Mouse (Mus musculus): Measurements from ENCODE around the gene C1qc. TPM values are rescaled to one million over a fixed set of nuclear protein-coding genes. Genes with fewer than 3 reads are reported as not detected.

C1qc gene
- polyA plus RNA-seq, 1 experiment, result 108 TPM

DNA sequence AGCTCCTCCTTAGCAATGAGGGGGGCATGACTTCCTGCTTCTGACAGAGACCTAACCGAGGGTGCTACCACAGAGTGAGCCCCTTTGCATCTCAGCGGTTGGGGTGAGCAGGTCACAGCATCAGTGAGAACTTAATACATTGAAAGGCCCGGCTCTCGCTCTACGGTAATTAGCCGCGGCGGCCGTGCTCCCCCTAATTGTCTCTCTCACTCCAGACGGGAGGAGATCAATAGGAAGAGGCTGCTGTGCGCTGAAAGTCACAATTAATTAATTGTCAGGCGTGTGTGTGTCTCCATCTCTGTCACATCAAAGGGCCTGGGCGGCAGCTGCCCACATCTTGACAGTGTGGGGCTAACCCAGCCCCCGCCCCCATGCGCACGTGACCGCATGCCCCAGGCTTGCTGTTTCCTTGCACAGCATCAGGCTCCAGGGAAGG is 18.4 kb upstream of the C1qc start:
- Histone ChIP-seq H3K4me3 (ENCODE audit: low read depth, low read length) (no peak overlapping the region), H3K4me1 (ENCODE audit: control insufficient read depth, insufficient read depth, insufficient read length, low read length) (no peaks in the 10 kb centered on the region), H3K27ac (ENCODE audit: insufficient read depth, low read depth, low read length) (no peak overlapping the region), H3K27me3 (ENCODE audit: control insufficient read depth, insufficient read depth, low read length) (no peaks in the 10 kb centered on the region), H3K36me3 (ENCODE audit: control insufficient read depth, insufficient read depth, low read length) (no peaks in the 10 kb centered on the region)
- TF ChIP-seq POLR2A (IDR thresholded peaks at IDR 0.05; ENCODE audit: low read depth, low read length), result no peak
- no peak for TF ChIP-seq CTCF (IDR thresholded peaks at IDR 0.05; ENCODE audit: extremely low read depth, insufficient read length, insufficient replicate concordance, low read depth, low read length)
- 20% methylated on average over 17 of the region's 17 CpGs for WGBS

DNA sequence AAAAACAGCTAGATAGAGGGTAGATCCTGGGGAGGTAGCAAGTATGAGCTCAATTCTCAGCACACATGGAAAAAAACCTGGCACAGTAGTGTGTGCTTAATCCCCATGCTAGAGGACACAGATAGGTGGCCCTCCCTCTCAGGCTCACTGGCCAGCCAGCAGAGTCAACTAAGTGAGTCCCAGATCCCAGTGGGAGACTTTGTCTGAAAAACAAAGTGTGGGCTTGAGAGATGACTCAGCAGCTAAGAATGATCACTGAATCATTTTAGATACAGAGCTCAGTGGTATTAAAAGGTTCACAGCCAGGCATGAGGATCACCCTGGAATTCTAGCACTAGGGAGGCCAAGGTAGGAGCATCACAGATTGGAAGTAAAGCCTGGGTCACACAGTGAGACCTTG is 14.9 kb upstream of the C1qc start:
- TF ChIP-seq CTCF (IDR thresholded peaks at IDR 0.05; ENCODE audit: extremely low read depth, insufficient read length, insufficient replicate concordance, low read depth, low read length), result no peak
- TF ChIP-seq POLR2A (IDR thresholded peaks at IDR 0.05; ENCODE audit: low read depth, low read length), result no peak
- no peaks in the 10 kb centered on the region for H3K4me1 ChIP-seq (ENCODE audit: control insufficient read depth, insufficient read depth, insufficient read length, low read length)
- no peak overlapping the region for H3K4me3 ChIP-seq (ENCODE audit: low read depth, low read length)
- H3K27ac ChIP-seq (ENCODE audit: insufficient read depth, low read depth, low read length), result no peak overlapping the region
- peaks cover 13% of the 10 kb centered on the region for H3K27me3 ChIP-seq (ENCODE audit: control insufficient read depth, insufficient read depth, low read length)
- H3K36me3 ChIP-seq (ENCODE audit: control insufficient read depth, insufficient read depth, low read length), result no peaks in the 10 kb centered on the region

DNA sequence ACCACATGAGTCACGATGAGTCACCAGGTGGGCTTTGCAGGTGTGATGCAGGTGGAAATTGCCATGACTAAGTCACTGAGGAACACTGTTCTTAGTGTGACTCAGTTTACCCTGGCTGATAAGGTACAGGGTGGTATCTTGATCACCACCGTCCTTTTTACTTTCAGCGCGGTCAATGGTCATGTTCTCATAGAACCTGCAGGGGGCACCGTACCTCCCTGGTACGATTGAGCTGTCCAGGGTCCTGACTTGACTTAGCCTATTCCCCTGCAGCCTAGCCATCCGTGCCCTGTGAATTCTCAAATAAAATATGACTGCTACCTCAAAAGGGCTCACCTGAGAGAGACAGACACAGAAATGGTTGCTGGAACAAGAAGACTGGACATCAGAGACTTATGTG is 14.2 kb upstream of the C1qc start:
- 12% methylated on average over 7 of the region's 7 CpGs for WGBS
- no peak for TF ChIP-seq POLR2A (IDR thresholded peaks at IDR 0.05; ENCODE audit: low read depth, low read length)
- peak; percentile 64; the same call in 1 of the 2 replicates for TF ChIP-seq CTCF (IDR thresholded peaks at IDR 0.05; ENCODE audit: extremely low read depth, insufficient read length, insufficient replicate concordance, low read depth, low read length)
- Histone ChIP-seq H3K4me1 (ENCODE audit: control insufficient read depth, insufficient read depth, insufficient read length, low read length) (no peaks in the 10 kb centered on the region), H3K27me3 (ENCODE audit: control insufficient read depth, insufficient read depth, low read length) (peaks cover 13% of the 10 kb centered on the region), H3K4me3 (ENCODE audit: low read depth, low read length) (no peak overlapping the region), H3K36me3 (ENCODE audit: control insufficient read depth, insufficient read depth, low read length) (no peaks in the 10 kb centered on the region), H3K27ac (ENCODE audit: insufficient read depth, low read depth, low read length) (no peak overlapping the region)

- Histone ChIP-seq H3K36me3 (ENCODE audit: control insufficient read depth, insufficient read depth, low read length) (no peaks in the 10 kb centered on the region), H3K4me1 (ENCODE audit: control insufficient read depth, insufficient read depth, insufficient read length, low read length) (no peaks in the 10 kb centered on the region), H3K27ac (ENCODE audit: insufficient read depth, low read depth, low read length) (no peak overlapping the region), H3K4me3 (ENCODE audit: low read depth, low read length) (no peak overlapping the region), H3K27me3 (ENCODE audit: control insufficient read depth, insufficient read depth, low read length) (peaks cover 13% of the 10 kb centered on the region)
- TF ChIP-seq POLR2A (IDR thresholded peaks at IDR 0.05; ENCODE audit: low read depth, low read length) (no peak), CTCF (IDR thresholded peaks at IDR 0.05; ENCODE audit: extremely low read depth, insufficient read length, insufficient replicate concordance, low read depth, low read length) (no peak)
- 4% methylated on average over 23 of the region's 23 CpGs for WGBS
Measured at GRCm38 (mm10) chr4:136904767-136905539, 12.1 kb upstream of the C1qc start.

DNA sequence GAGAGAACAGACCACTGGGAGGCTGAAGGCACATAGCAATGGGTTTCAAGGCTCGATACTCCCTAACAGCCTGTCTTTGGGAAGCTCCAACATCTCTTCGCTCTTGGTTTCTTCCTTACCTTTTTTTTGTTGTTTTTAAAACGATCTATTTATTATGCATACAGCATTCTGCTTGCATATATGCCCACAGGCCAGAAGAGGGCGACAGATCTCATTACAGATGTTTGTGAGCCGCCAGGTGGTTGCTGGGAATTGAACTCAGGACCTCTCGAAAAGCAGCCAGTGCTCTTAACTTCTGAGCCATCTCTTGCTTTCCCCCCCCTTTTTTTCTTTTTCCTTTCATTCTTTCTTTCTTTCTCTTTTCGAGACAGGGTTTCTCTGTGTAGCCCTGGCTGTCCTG is 6.3 kb upstream of the C1qc start:
- Histone ChIP-seq H3K4me1 (ENCODE audit: control insufficient read depth, insufficient read depth, insufficient read length, low read length) (no peaks in the 10 kb centered on the region), H3K27me3 (ENCODE audit: control insufficient read depth, insufficient read depth, low read length) (no peaks in the 10 kb centered on the region), H3K36me3 (ENCODE audit: control insufficient read depth, insufficient read depth, low read length) (no peaks in the 10 kb centered on the region), H3K4me3 (ENCODE audit: low read depth, low read length) (no peak overlapping the region), H3K27ac (ENCODE audit: insufficient read depth, low read depth, low read length) (no peak overlapping the region)
- 62% methylated on average over 7 of the region's 7 CpGs for WGBS
- TF ChIP-seq CTCF (IDR thresholded peaks at IDR 0.05; ENCODE audit: extremely low read depth, insufficient read length, insufficient replicate concordance, low read depth, low read length) (peak; percentile 21; the same call in 1 of the 2 replicates), POLR2A (IDR thresholded peaks at IDR 0.05; ENCODE audit: low read depth, low read length) (no peak)

GRCm38 (mm10) chr4:136898637-136899036 is 5.8 kb upstream of the C1qc start, which contains the start of gene C1qa:
Gene C1qa, minus strand, starts transcription at chr4:136898803.
- Histone ChIP-seq H3K27ac (ENCODE audit: insufficient read depth, low read depth, low read length) (peak within 1 kb of the TSS; percentile 63), H3K4me1 (ENCODE audit: control insufficient read depth, insufficient read depth, insufficient read length, low read length) (no peaks in the 10 kb centered on the region), H3K36me3 (ENCODE audit: control insufficient read depth, insufficient read depth, low read length) (no peaks in the 10 kb centered on the region), H3K4me3 (ENCODE audit: low read depth, low read length) (peak within 1 kb of the TSS; percentile 41), H3K27me3 (ENCODE audit: control insufficient read depth, insufficient read depth, low read length) (no peaks in the 10 kb centered on the region)
- WGBS, result 67% methylated on average over 9 of the region's 9 CpGs
- no peak for TF ChIP-seq CTCF (IDR thresholded peaks at IDR 0.05; ENCODE audit: extremely low read depth, insufficient read length, insufficient replicate concordance, low read depth, low read length)

GRCm38 (mm10) chr4:136898084-136898598 is 5.3 kb upstream of the C1qc start:
- H3K4me1 ChIP-seq (ENCODE audit: control insufficient read depth, insufficient read depth, insufficient read length, low read length), result no peaks in the 10 kb centered on the region
- 38% methylated on average over 9 of the region's 9 CpGs for WGBS
- peak overlapping the region; percentile 63 for H3K27ac ChIP-seq (ENCODE audit: insufficient read depth, low read depth, low read length)
- TF ChIP-seq CTCF (IDR thresholded peaks at IDR 0.05; ENCODE audit: extremely low read depth, insufficient read length, insufficient replicate concordance, low read depth, low read length), result no peak
- no peak for TF ChIP-seq POLR2A (IDR thresholded peaks at IDR 0.05; ENCODE audit: low read depth, low read length)
- H3K4me3 ChIP-seq (ENCODE audit: low read depth, low read length), result peak overlapping the region; percentile 41
- H3K36me3 ChIP-seq (ENCODE audit: control insufficient read depth, insufficient read depth, low read length), result no peaks in the 10 kb centered on the region
- no peaks in the 10 kb centered on the region for H3K27me3 ChIP-seq (ENCODE audit: control insufficient read depth, insufficient read depth, low read length)

Data from small intestine, adult 2 months (tissue).